Mouse (Mus musculus): Measurements from ENCODE around the gene Cylc2. TPM values are rescaled to one million over a fixed set of nuclear protein-coding genes. Genes with fewer than 3 reads are reported as not detected.

Gene Cylc2
- polyA plus RNA-seq (2016; fragmentation: Nextera tagmentation; extraction: Ambion mirVana): not detected in 2 replicates

DNA sequence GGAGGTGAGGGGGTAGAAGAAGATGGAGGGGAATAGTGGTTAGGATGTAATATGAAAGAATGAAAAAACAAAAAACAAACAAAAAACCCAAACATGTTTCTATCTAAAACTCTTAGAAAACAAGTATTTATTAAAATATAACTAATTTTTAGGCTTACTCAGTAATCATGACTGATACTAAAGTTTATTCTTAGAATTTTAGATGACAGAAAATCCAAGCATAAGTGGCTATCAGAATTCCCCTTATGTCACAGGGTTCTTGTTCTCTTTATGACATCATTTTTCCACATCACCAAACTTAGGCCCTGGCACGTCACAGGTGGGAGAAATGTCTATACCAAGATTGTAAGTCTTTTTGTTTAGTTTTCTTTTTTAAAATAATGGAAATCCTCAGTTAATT is at the start of gene Cylc2:
Gene Cylc2, plus strand, starts transcription at position 301 of the 400 bp plus-strand sequence.
- Histone ChIP-seq H3K4me3 (no peak within 1 kb of the TSS), H3K4me1 (no peaks in the 10 kb centered on the region), H3K27me3 (ENCODE audit: poor library complexity, severe bottlenecking) (no peaks in the 10 kb centered on the region), H3K27ac (no peak within 1 kb of the TSS), H3K36me3 (replicated peaks) (no peaks in the 10 kb centered on the region), H3K9me3 (no peaks in the 10 kb centered on the region)
- WGBS: 87% methylated on average over 1 of the region's 1 CpGs
- no peak for DNase-seq (ENCODE audit: extremely low spot score, low spot score)

Data from forebrain, embryonic 10.5 days (tissue).